Mouse (Mus musculus) thymus, adult 18-20 months (tissue): Measurements from ENCODE around the gene Sypl2.

ENCODE experiments used
- DNase-seq, 2 experiments: peaks; one replicate each; pipeline ENCODE4 v3.0.0; 2022; ENCODE audit warnings: mixed read lengths in 2 of 2

Gene Sypl2

GRCm38 (mm10) chr3:108204470-108204869, 22.0 kb downstream of the Sypl2 start:
- DNase-seq = no peak

- peak in 1 of 2 experiments; percentile 52 for DNase-seq
Measured at GRCm38 (mm10) chr3:108203621-108204325, 22.7 kb downstream of the Sypl2 start.

DNA sequence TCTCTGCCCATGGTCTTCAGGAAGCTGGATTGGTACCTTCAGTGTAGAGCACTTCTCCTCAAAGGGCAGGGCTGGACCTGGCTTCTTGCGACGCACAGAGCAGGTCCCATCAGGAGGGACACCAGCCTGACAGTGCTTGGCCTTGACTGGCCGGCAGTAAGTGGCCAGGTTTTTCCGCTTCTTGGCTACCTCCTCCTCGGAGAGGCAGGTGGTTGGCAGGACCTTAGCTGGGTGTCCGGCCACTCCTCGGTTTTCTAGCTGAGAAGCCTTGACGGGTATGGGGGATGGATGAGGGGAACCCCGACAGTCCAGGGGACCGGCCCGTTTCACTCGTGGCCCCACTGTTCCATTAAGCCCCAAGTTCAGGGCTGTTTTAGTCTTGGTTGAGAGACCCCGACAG, 23.2 kb downstream of the Sypl2 start:
- DNase-seq = no peak

- no peak for DNase-seq
Measured at GRCm38 (mm10) chr3:108202506-108202905, 23.9 kb downstream of the Sypl2 start.

GRCm38 (mm10) chr3:108200329-108201323, 25.8 kb downstream of the Sypl2 start, which contains the start of gene Cyb561d1:
Gene Cyb561d1 (minus strand): TSS chr3:108201212.
- DNase-seq = peak; percentile 95 to 97

DNA sequence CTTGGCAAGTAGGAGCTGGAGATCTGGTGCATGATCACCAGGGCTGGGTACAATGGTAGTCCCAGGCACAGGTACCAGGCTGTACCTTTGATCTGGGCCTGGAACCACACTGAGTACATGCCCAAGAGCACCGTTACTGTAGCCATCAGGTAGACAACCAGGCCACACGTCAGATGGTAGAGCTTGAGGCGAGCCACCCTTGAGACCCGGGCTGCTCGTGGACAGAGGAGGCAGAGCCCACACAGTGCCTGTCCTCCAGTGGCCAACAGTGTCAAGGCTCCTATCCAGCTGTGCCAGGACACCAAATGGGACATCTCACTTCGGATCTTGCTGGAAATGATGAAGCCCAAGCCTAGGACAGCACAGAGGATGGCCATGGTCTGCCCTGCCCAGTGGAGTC, 27.2 kb downstream of the Sypl2 start:
- DNase-seq = no peak

DNA sequence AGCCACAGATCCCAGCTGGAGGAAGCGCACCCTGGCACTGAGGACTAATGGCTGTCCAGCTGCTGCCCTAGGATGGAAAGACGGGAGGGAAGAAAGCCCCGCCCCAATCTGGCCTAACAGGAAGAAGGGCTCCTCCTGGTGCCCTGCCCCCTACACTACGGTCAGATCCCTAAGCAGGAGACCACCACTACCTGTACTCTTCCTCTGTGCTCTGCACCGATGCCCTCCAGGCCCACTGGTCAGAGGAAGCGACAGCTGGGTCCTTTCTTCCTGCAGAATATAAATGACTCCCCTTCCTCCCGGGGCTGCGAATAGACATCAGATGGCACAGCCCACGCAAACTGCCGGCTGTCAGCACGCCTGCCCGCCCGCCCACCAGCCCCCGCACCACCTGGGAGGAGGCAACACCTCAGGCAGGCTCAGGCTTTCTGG, 29.4 kb downstream of the Sypl2 start:
- no peak for DNase-seq

DNA sequence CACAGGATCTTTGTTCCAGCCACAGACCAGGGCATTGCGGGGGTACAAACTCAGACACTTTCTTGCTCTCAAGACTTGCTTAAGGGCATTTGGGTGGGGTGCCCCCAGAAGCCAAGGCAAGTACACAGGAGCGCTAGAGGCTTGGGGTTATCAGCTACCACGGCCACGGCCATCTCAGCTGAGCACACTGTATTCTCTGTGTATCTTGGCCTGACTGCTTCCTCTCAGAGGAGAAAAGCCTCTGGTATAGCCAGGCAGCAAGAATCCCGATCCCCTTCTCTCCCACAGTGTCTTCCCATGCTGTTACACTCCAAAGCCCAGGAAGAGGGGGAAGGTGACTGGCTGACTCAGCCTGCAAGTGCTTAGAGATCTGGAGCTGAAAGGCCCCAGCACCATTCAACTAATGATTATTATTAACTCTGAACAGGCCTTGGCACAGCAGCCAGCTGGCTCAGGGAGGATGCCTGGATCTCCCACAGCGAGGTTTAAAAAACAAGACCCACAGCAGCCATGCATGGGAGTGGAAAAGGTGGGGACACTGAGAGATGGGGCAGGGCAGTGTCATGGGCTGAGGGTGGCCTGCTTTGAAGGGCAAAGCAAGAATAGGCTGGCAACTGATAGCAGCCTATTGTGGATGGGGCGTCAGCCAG, 30.4 kb downstream of the Sypl2 start:
- DNase-seq = no peak

DNA sequence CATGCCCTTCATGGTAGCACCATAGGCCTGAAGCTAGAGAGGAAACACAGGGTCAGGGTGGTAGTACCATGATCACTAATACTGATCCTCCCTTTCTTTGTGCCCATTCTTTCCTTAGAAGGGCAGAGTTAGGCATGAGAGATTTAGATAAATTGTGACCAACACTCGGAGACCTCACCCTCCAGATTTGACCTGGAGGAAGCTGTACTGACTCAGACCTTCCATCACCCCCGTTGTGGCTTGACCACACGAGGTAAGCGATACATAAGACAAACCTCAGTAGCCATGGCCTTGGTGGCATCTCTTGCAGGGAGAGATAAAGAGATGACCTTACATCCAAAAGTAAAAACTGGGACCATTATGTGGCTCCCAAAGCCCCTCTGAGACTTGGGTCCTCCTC, 31.2 kb downstream of the Sypl2 start:
- no peak for DNase-seq

- DNase-seq = no peak
Measured at GRCm38 (mm10) chr3:108193686-108194085, 32.8 kb downstream of the Sypl2 start.

DNA sequence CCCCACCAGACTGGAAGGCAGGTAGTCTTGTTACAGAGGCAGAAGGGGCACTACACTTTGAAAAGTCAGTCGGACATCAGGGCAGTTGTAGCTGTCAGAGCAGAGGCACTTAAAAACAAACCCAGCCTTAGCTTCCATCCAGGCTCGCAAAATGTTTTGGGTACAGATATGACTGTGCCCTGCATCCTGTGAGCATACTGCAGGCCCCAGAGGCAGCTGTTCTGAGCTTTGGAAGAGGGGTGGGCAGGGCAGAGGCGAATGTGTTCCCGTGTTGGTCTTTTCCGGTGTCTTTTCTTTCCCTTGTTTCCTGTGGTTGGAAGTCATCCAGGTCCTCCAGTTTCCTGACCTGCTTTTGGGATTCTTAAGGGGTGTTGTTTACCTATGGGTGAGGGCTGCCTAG, 36.6 kb downstream of the Sypl2 start:
- DNase-seq = no peak

GRCm38 (mm10) chr3:108188716-108189490, 37.5 kb downstream of the Sypl2 start:
- no peak for DNase-seq

DNA sequence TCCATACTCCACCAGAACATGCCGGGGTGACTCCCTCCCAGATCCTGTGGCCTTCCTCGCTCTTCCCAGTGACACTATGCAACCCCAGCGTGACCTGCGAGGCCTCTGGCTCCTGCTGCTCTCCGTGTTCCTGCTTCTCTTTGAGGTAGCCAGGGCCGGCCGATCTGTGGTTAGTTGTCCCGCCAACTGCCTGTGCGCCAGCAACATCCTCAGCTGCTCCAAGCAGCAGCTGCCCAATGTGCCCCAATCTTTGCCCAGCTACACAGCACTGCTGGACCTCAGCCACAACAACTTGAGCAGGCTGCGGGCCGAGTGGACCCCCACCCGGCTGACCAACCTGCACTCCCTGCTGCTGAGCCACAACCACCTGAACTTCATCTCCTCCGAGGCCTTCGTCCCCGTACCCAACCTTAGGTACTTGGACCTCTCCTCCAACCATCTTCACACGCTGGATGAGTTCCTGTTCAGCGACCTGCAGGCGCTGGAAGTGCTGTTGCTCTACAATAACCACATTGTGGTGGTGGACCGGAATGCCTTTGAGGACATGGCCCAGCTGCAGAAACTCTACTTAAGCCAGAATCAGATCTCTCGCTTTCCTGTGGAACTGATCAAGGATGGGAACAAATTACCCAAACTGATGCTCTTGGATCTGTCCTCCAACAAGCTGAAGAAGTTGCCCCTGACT, 39.2 kb downstream of the Sypl2 start:
- DNase-seq = no peak

DNA sequence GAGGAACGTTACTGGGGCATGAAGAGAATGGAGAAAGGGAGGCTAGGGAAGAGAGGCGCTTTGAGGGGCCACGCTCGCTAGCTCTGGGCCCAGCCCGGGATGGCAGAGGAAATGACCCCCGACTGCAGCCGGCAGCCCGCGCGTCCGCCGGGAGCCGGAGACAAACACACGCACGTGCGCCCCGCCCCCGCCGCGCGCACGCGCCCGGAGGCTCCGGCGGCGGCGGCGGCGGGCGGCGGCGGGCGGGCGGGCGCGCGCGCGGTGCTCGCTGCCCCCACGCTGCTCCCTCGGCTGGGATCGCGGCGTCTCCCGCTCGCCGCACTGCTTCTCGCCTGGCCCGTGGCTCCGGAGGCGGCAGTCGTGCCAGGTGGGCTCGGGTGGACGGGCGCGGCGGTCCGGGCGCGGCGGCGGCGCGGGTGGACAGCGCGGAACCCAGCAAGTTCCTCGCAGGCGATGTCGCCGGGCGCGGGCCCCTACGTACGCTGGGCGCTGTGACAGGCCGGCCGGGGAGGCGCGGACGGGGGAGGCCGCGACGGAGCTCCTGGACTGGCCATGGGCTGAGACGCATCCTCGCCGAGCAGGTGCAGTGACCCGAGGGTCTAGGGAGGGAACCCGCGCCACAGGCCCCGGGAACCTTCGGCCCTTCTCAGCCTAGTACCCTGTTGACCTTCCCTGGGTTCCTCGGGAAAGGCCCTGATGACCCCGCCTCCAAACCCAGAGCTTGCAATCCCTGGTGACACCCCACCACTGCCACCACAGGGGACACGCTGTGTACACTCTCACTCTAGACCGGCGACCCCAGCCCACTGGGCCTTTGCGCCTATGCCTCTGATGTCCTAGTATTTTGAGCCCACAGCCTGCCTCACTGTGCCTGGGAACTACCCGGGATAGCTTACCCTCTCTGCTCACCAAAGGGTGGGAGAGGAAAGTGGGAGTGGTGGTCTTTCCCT, 40.1 kb downstream of the Sypl2 start, which contains the start of gene Amigo1:
Gene Amigo1 (plus strand): TSS at position 238 of the 950 bp plus-strand sequence.
- no peak for DNase-seq

DNA sequence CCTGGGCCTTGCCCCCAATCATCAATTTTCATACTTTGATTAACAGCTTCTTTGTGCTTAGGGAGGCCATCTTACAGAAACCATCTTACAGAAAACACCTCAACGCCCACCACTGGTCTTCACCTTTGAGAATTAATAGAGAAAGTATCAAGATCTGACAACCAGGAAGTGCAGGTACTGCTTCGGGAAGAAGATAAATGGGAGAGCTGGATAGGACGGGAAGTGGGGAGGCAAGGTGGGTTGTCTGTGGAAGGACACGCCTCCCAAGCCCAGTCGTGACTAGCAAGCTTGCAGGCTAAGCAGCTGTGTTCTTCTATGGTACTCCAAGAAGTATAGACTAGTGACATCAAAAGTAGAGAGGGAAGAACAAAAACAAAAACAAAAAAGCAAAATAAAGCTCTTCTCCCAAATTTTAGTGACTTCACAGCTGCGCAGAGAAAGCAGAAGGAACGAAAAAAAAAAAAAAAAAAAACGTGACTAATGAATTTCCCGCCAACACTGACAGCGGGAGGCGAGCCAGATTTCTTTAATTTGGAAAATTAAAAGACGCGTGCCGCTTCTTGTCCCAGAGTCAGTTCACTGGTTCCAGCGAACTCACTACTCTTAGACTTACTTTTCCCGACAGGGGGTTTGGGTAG, 40.9 kb downstream of the Sypl2 start:
- no peak for DNase-seq

DNA sequence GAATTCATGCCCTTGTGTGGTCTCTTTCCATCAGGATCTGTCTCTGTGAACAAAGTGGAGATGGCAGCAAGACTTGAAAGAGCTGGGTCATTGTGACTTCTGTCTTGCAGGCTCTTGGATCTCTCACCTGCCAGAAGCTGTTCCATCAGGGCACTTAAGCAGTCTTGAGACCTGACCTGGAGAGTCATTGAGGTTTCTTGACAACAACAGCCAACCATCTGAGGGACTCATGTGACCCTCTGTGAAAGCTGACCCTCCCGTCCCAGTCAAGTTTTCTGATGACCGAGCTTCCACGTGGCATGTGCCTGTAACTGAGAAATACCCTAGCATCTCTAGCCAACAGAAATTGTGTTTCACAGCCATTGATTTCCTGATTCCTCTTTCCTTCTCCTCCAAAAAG, 41.7 kb downstream of the Sypl2 start:
- no peak for DNase-seq

DNA sequence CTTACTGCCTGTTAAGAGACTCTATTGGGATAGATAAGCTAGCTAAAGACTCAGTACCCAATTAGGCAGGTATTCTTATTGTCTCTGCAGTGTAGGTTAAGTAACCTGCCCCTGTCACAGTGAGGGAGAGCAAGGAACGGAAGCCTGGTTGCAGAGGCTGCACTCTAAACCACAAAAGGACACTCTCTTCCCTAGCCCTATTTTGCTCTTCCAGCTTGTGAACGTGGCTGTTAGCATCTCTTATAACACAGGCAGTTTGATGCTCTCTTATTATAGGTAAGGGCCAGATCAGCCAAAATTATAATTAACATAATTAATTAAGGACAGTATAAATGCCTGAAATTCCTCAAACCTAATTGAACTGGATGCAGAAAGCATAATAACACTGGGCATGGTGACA, 45.9 kb downstream of the Sypl2 start:
- no peak for DNase-seq

- no peak for DNase-seq
Measured at GRCm38 (mm10) chr3:108178756-108179715, 47.4 kb downstream of the Sypl2 start.
